Mouse (Mus musculus) left cerebral cortex, postnatal 25 days (tissue): ENCODE data around the gene Ugt1a6b. TPM values are rescaled to one million over a fixed set of nuclear protein-coding genes. Genes with fewer than 3 reads are reported as not detected.
"Not testable (repeated sequence)": the region's sequence is repeated elsewhere in the genome, so short reads cannot be mapped to it uniquely, and the experiment has no call there.

Experiments used
- DNase-seq, 2 experiments: peaks; one replicate each; pipeline ENCODE4 v3.0.0; 2022; ENCODE audit warnings: low spot score in 2 of 2, mixed read lengths in 1 of 2
- intact Hi-C: fragments of 180-260 bp; cut with DNase I; formaldehyde crosslinking; loops from one replicate; pipeline ENCODE4 v1.15.1; 2025
- total RNA-seq, 2 experiments: library from RNA; stranded (reverse); gene quantifications; 2 replicates each; pipeline ENCODE4 v1.2.3; 2021

The Ugt1a6b gene
- total RNA-seq, 2 experiments from 2014 or later: not detected

- intact Hi-C loops: no loop called here
- DNase-seq: no peak
Observed at GRCm38 (mm10) chr1:88217576-88217975, 114.5 kb downstream of the Ugt1a6b start.

GRCm38 (mm10) chr1:88218051-88218450 is 115.0 kb downstream of the Ugt1a6b start:
- no peak for DNase-seq
- intact Hi-C loops: no loop called here

- no peak for DNase-seq
- intact Hi-C loops: no loop called here
Observed at GRCm38 (mm10) chr1:88218591-88218990, 115.5 kb downstream of the Ugt1a6b start.

GRCm38 (mm10) chr1:88219054-88219453 is 116.0 kb downstream of the Ugt1a6b start:
- intact Hi-C loops: no loop called here
- no peak for DNase-seq

- intact Hi-C loops: no loop called here
- DNase-seq: no peak
Observed at GRCm38 (mm10) chr1:88220336-88220735, 117.3 kb downstream of the Ugt1a6b start.

- no peak for DNase-seq
- intact Hi-C loops: no loop called here
Observed at GRCm38 (mm10) chr1:88222216-88222615, 119.2 kb downstream of the Ugt1a6b start.

- DNase-seq: peak in 1 of 2 experiments; percentile 4
- intact Hi-C loops: not testable (repeated sequence)
Observed at GRCm38 (mm10) chr1:88223011-88223515, 120.0 kb downstream of the Ugt1a6b start.

GRCm38 (mm10) chr1:88223591-88223990 is 120.5 kb downstream of the Ugt1a6b start:
- intact Hi-C loops: no loop called here
- DNase-seq: peak in 1 of 2 experiments; percentile 14

- intact Hi-C loops: no loop called here
Observed at GRCm38 (mm10) chr1:88224029-88224776, 121.2 kb downstream of the Ugt1a6b start.

GRCm38 (mm10) chr1:88225301-88225700 is 122.2 kb downstream of the Ugt1a6b start:
- intact Hi-C loops, DNase-seq: not testable (repeated sequence)

More at GRCm38 (mm10) chr1:88224029-88224776, 121.2 kb downstream of the Ugt1a6b start:
- DNase-seq: peak in 1 of 2 experiments; percentile 1

GRCm38 (mm10) chr1:88225741-88226140 is 122.7 kb downstream of the Ugt1a6b start:
- DNase-seq: no peak
- intact Hi-C loops: no loop called here

- DNase-seq: no peak
- intact Hi-C loops: no loop called here
Observed at GRCm38 (mm10) chr1:88226670-88227379, 123.8 kb downstream of the Ugt1a6b start, which contains the start of gene Mroh2a. Gene Mroh2a, plus strand, starts transcription at chr1:88226986.

GRCm38 (mm10) chr1:88227482-88227881 is 124.4 kb downstream of the Ugt1a6b start:
- intact Hi-C loops: no loop called here
- DNase-seq: no peak

GRCm38 (mm10) chr1:88228121-88228520 is 125.1 kb downstream of the Ugt1a6b start:
- DNase-seq: no peak
- intact Hi-C loops: no loop called here

GRCm38 (mm10) chr1:88229566-88229965 is 126.5 kb downstream of the Ugt1a6b start:
- DNase-seq: no peak
- intact Hi-C loops: no loop called here

GRCm38 (mm10) chr1:88229986-88230385 is 126.9 kb downstream of the Ugt1a6b start:
- intact Hi-C loops: no loop called here
- DNase-seq: no peak

GRCm38 (mm10) chr1:88230421-88230820 is 127.4 kb downstream of the Ugt1a6b start:
- no peak for DNase-seq
- intact Hi-C loops: no loop called here

GRCm38 (mm10) chr1:88230981-88231802 is 128.1 kb downstream of the Ugt1a6b start:
- intact Hi-C loops: no loop called here
- DNase-seq: no peak

- intact Hi-C loops: no loop called here
- no peak for DNase-seq
Observed at GRCm38 (mm10) chr1:88231803-88232499, 128.9 kb downstream of the Ugt1a6b start.
